Mouse (Mus musculus) stomach, embryonic 15.5 days (tissue): ENCODE results near the gene Mpi. TPM values are rescaled to one million over a fixed set of nuclear protein-coding genes. Genes with fewer than 3 reads are reported as not detected.

Source experiments
- ATAC-seq: fragments of 200-750 bp; cut with Nextera tagmentation; 2 replicates; pipeline ENCODE4 v1.8.0; 2017; ENCODE audit warnings: low read depth, moderate number of reproducible peaks, moderate TSS enrichment; ENCODE audit not compliant: insufficient read depth, low FRiP score
- H3K27ac ChIP-seq: fragments of 300-500 bp; sonication (generic); 2 replicates; pipeline ENCODE4 v1.5.1; 2015; ENCODE audit warnings: mild to moderate bottlenecking, inconsistent platforms
- H3K27me3 ChIP-seq: fragments of 300-500 bp; sonication (generic); replicated peaks from 2 replicates; pipeline ENCODE4 v1.6.1; 2015; ENCODE audit warnings: inconsistent platforms
- H3K36me3 ChIP-seq: fragments of 300-500 bp; sonication (generic); 2 replicates; pipeline ENCODE4 v1.6.1; 2015; ENCODE audit warnings: inconsistent platforms
- H3K4me1 ChIP-seq: fragments of 300-500 bp; sonication (generic); 2 replicates; pipeline ENCODE4 v1.6.1; 2015; ENCODE audit warnings: inconsistent platforms
- H3K4me2 ChIP-seq: fragments of 300-500 bp; sonication (generic); 2 replicates; pipeline ENCODE4 v1.6.1; 2015; ENCODE audit warnings: mild to moderate bottlenecking, inconsistent platforms
- H3K4me3 ChIP-seq: fragments of 300-500 bp; sonication (generic); replicated peaks from 2 replicates; pipeline ENCODE4 v1.5.1; 2015; ENCODE audit warnings: inconsistent platforms
- H3K9ac ChIP-seq: fragments of 300-500 bp; sonication (generic); 2 replicates; pipeline ENCODE4 v1.6.1; 2015; ENCODE audit warnings: inconsistent platforms
- H3K9me3 ChIP-seq: fragments of 300-500 bp; sonication (generic); 2 replicates; pipeline ENCODE4 v1.6.1; 2016; ENCODE audit warnings: inconsistent platforms
- WGBS: fragments of 180-500 bp; shearing (Covaris S2); methylation state at CpG from one replicate; pipeline ENCODE4 v1.1.7; 2015; 5-methylcytosine and 5-hydroxymethylcytosine counted together
- polyA plus RNA-seq: library from polyadenylated mRNA; unstranded; fragments of >200 nt; fragmentation: Nextera tagmentation; extraction: Ambion mirVana; gene quantifications from 2 replicates; pipeline ENCODE4 v1.2.1, GENCODE M21; 2015

Gene Mpi
- polyA plus RNA-seq, 1 experiment from 2014 or later = 38.9 TPM

- Histone ChIP-seq H3K27ac (peak within 1 kb of the TSS; percentile 82), H3K9me3 (no peaks in the 10 kb centered on the region), H3K4me2 (peak within 1 kb of the TSS; percentile 81), H3K27me3 (no peaks in the 10 kb centered on the region), H3K4me3 (peak within 1 kb of the TSS; percentile 77), H3K9ac (peak within 1 kb of the TSS; percentile 58), H3K36me3 (no peaks in the 10 kb centered on the region), H3K4me1 (peaks cover 36% of the 10 kb centered on the region)
- peak; percentile 98 for ATAC-seq
- WGBS = under 1% methylated on average over 37 of the region's 37 CpGs
These were observed 8.5 kb upstream of the Mpi start, which contains the start of gene Scamp2 for GRCm38 (mm10) chr9:57560861-57561710. Gene Scamp2 (plus strand): TSS chr9:57560943.

DNA sequence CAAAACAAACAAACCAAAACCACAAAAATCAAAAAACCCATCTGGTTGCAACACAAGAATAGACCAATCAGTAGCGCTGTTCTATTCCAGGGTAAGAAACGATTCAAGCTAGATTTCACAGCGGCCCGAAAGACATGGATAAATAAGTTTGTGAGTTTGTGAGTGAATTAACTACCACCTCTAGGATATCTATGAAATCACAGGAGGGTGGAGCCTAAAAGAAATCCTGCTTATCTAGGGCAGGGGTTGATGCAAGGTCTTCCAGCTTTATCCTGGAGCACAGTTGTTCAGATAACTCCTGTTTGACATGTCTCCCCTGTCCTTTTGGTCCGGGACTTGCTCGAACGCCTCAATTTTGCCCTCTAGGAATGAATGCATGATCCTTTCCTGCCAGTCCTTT is 7.7 kb upstream of the Mpi start:
- Histone ChIP-seq H3K36me3 (no peaks in the 10 kb centered on the region), H3K27ac (peak overlapping the region; percentile 31; the same call in 1 of the 2 replicates), H3K9ac (no peak overlapping the region), H3K9me3 (no peaks in the 10 kb centered on the region), H3K4me3 (peak overlapping the region; percentile 77), H3K4me1 (peaks cover 28% of the 10 kb centered on the region), H3K4me2 (peak overlapping the region; percentile 81), H3K27me3 (no peaks in the 10 kb centered on the region)
- no peak for ATAC-seq
- WGBS = 24% methylated on average over 7 of the region's 7 CpGs

DNA sequence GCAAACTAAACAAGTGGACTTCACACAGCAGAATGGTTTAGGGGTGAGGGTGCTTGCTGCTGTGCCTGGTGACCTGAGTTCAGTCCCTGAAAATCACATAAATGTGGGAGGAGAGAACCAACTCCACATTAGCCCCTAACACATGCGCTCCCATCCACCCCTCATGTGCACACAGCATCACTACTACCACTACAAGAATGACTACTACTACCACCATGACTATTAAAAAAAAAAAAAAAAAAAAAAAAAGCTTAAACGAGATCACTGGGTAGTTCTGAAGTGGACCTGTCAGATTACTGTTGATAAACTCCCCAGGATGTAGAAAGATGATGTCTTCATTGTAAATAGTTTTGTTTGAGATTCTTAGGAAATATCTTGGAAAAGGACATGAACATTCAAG is 7.0 kb upstream of the Mpi start:
- ATAC-seq = no peak
- 67% methylated on average over 2 of the region's 2 CpGs for WGBS
- no peak overlapping the region for H3K4me2 ChIP-seq
- H3K36me3 ChIP-seq = no peaks in the 10 kb centered on the region
- no peak overlapping the region for H3K27ac ChIP-seq
- H3K4me3 ChIP-seq = no peak overlapping the region
- no peaks in the 10 kb centered on the region for H3K9me3 ChIP-seq
- H3K27me3 ChIP-seq = no peaks in the 10 kb centered on the region
- H3K9ac ChIP-seq = no peak overlapping the region
- H3K4me1 ChIP-seq = peaks cover 24% of the 10 kb centered on the region

GRCm38 (mm10) chr9:57558625-57559024 is 6.1 kb upstream of the Mpi start:
- WGBS = 82% methylated on average over 4 of the region's 4 CpGs
- no peaks in the 10 kb centered on the region for H3K9me3 ChIP-seq
- H3K27ac ChIP-seq = no peak overlapping the region
- no peaks in the 10 kb centered on the region for H3K36me3 ChIP-seq
- H3K4me2 ChIP-seq = no peak overlapping the region
- ATAC-seq = no peak
- H3K4me1 ChIP-seq = peaks cover 22% of the 10 kb centered on the region
- H3K9ac ChIP-seq = no peak overlapping the region
- no peaks in the 10 kb centered on the region for H3K27me3 ChIP-seq
- no peak overlapping the region for H3K4me3 ChIP-seq

DNA sequence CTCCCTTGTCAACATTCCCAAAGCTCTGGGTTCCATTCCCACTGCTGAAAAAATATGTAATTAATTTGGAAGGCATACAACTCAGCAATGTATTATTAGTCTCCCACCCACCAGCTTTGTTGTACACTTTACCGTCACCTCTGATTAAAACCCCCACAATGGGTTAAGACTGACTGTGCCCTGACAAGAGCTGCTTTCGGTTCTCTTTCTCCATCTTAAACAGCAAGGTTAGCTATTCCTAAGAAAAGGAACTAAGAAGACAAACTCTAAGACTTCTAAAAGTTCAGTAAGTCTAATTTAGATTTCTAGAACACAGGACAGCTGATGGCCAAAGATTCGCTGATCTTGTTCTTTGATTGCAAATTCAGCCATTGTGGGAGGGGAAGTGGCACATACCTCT is 4.7 kb upstream of the Mpi start:
- 64% methylated on average over 3 of the region's 3 CpGs for WGBS
- H3K27me3 ChIP-seq = no peaks in the 10 kb centered on the region
- no peak overlapping the region for H3K27ac ChIP-seq
- ATAC-seq = no peak
- no peak overlapping the region for H3K4me3 ChIP-seq
- H3K4me1 ChIP-seq = peaks cover 15% of the 10 kb centered on the region
- no peak overlapping the region for H3K9ac ChIP-seq
- no peaks in the 10 kb centered on the region for H3K9me3 ChIP-seq
- H3K36me3 ChIP-seq = no peaks in the 10 kb centered on the region
- H3K4me2 ChIP-seq = no peak overlapping the region

DNA sequence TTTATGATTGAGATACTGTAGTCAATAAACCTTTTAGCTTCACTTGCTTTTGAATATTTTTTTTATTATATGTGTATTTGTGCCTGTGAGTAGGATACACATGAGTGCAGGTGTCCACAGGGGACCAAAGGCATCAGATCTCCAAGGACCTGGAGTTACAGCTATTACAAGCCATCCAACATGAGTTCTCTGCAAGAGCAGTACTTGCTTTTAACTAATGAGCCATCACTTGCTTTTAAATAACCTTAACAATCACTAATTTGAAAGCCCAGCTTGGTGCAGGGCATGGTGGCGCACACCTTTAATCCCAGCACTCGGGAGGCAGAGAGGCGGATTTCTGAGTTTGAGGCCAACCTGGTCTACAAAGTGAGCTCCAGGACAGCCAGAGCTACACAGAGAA is 2.2 kb upstream of the Mpi start:
- 59% methylated on average over 3 of the region's 3 CpGs for WGBS

DNA sequence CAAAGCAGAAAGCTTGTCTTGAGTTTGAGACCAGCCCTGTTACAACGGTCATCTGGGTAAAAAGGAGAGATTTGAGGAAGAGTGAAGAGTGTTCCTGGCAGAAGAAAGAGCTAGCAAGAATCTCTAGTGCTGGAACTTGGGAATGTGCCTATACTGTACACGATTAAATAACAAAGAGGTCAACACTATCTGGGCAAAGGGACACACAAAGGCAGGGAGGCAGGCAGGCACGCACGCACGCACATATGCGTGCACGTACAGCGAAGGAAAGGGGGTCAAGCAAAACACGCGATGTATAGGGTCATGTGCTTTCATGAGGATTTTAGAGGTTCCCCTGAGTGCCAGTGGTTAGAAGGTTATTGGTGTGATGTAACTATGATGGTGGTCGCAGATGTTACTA is 556 bp upstream of the Mpi start:
- Histone ChIP-seq H3K4me2 (no peak overlapping the region), H3K9ac (no peak overlapping the region)
- no peak for ATAC-seq

More for the DNA sequence above, 2.2 kb upstream of the Mpi start:
- ATAC-seq = no peak
- Histone ChIP-seq H3K9me3 (no peaks in the 10 kb centered on the region), H3K9ac (no peak overlapping the region), H3K4me2 (no peak overlapping the region), H3K4me1 (peaks cover 4% of the 10 kb centered on the region; the same call in 1 of the 2 replicates), H3K27me3 (no peaks in the 10 kb centered on the region), H3K4me3 (no peak overlapping the region), H3K36me3 (no peaks in the 10 kb centered on the region), H3K27ac (no peak overlapping the region)

DNA sequence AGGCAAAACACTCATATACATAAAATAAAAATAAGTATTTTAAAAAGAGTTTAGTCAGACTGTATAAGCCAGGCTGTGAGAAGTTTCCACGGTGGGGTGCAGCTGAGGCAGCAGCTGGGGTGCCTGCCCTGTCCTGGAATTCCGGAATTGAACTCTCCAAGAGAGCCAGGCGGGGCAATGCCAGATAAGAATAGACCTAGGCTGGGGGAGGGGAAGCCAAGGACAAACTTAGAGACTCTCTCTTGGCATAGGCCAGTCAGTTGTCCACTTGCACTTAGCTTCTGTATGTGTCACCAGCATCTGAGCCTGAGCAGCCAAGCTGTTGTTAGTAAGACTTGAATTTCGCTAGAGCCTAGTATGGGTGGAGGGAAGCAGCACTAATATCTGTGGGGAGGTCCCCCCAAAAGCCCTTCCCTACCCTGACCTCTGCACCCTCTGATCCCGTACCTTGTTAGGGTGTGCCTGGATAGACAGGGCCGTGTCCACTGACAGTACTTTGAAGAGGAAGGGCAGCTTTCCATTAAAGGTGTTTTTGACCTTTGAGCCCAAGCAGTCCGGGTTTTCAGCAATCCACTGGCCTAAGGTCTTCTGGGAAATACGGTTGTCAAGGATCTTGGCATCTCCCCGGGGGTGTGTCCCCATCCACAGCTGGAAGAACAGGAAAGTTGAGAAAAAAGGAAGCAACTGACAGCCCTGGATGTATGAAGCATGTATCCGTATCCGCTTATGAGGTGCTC is 2.3 kb downstream of the Mpi start:
- Histone ChIP-seq H3K36me3 (peaks cover 6% of the 10 kb centered on the region; the same call in 1 of the 2 replicates), H3K27me3 (no peaks in the 10 kb centered on the region), H3K4me3 (no peak overlapping the region), H3K4me1 (peaks cover 4% of the 10 kb centered on the region; the same call in 1 of the 2 replicates), H3K9ac (no peak overlapping the region), H3K27ac (peak overlapping the region; percentile 23; the same call in 1 of the 2 replicates), H3K4me2 (no peak overlapping the region), H3K9me3 (no peaks in the 10 kb centered on the region)
- 69% methylated on average over 11 of the region's 11 CpGs for WGBS
- peak; percentile 37; the same call in 1 of the 2 replicates for ATAC-seq

More for the DNA sequence above, 556 bp upstream of the Mpi start:
- 74% methylated on average over 11 of the region's 11 CpGs for WGBS
- peak overlapping the region; percentile 55; the same call in 1 of the 2 replicates for H3K4me3 ChIP-seq
- no peak overlapping the region for H3K27ac ChIP-seq
- H3K27me3 ChIP-seq = no peaks in the 10 kb centered on the region
- H3K4me1 ChIP-seq = peaks cover 4% of the 10 kb centered on the region; the same call in 1 of the 2 replicates
- no peaks in the 10 kb centered on the region for H3K9me3 ChIP-seq
- H3K36me3 ChIP-seq = peaks cover 6% of the 10 kb centered on the region; the same call in 1 of the 2 replicates

- peaks cover 14% of the 10 kb centered on the region for H3K36me3 ChIP-seq
- no peaks in the 10 kb centered on the region for H3K9me3 ChIP-seq
- H3K4me2 ChIP-seq = no peak overlapping the region
- H3K9ac ChIP-seq = no peak overlapping the region
- ATAC-seq = no peak
- H3K27me3 ChIP-seq = no peaks in the 10 kb centered on the region
- no peak overlapping the region for H3K4me3 ChIP-seq
- WGBS = 95% methylated on average over 4 of the region's 4 CpGs
- H3K27ac ChIP-seq = no peak overlapping the region
- peaks cover 4% of the 10 kb centered on the region; the same call in 1 of the 2 replicates for H3K4me1 ChIP-seq
These were observed 3.4 kb downstream of the Mpi start for GRCm38 (mm10) chr9:57549186-57549585.

GRCm38 (mm10) chr9:57547869-57548268 is 4.7 kb downstream of the Mpi start:
- peaks cover 24% of the 10 kb centered on the region for H3K36me3 ChIP-seq
- WGBS = 86% methylated on average over 11 of the region's 11 CpGs
- no peak for ATAC-seq
- H3K4me1 ChIP-seq = peaks cover 4% of the 10 kb centered on the region; the same call in 1 of the 2 replicates
- no peak overlapping the region for H3K9ac ChIP-seq
- H3K4me2 ChIP-seq = no peak overlapping the region
- peak overlapping the region; percentile 11; the same call in 1 of the 2 replicates for H3K27ac ChIP-seq
- H3K4me3 ChIP-seq = no peak overlapping the region
- H3K27me3 ChIP-seq = no peaks in the 10 kb centered on the region
- H3K9me3 ChIP-seq = no peaks in the 10 kb centered on the region

GRCm38 (mm10) chr9:57547287-57547686 is 5.3 kb downstream of the Mpi start:
- no peak overlapping the region; the same call in 1 of the 2 replicates for H3K27ac ChIP-seq
- no peak for ATAC-seq

More at GRCm38 (mm10) chr9:57547287-57547686, 5.3 kb downstream of the Mpi start:
- Histone ChIP-seq H3K9ac (no peak overlapping the region), H3K4me3 (no peak overlapping the region), H3K36me3 (peaks cover 28% of the 10 kb centered on the region), H3K4me2 (no peak overlapping the region), H3K9me3 (no peaks in the 10 kb centered on the region), H3K27me3 (no peaks in the 10 kb centered on the region), H3K4me1 (peaks cover 4% of the 10 kb centered on the region; the same call in 1 of the 2 replicates)
- WGBS = 69% methylated on average over 5 of the region's 5 CpGs
